Mouse (Mus musculus) CH12.LX (cell line): ENCODE measurements at regions not wholly inside any gene's neighbourhood (a gene's known extent, or its start where the extent isn't known, plus 50 kb on each side); places are given as distances from the start of the nearest gene placed in this dataset.
"Not testable (repeated sequence)": the region's sequence is repeated elsewhere in the genome, so short reads cannot be mapped to it uniquely, and the experiment has no call there.

Experiments used
- CHD2 ChIP-seq: IDR thresholded peaks from 2 replicates; pipeline ENCODE4 v1.6.1; 2011; ENCODE audit warnings: low read length, improper control_type of control experiment
- CTCF ChIP-seq, 2 experiments: IDR thresholded peaks in 1 of 2; conservative IDR thresholded peaks in 1 of 2; 2 replicates each; pipeline ENCODE4 v1.5.1; 2011 to 2012; ENCODE audit warnings: low read depth in 2 of 2, low read length in 2 of 2, improper control_type of control experiment in 1 of 2, inconsistent platforms in 1 of 2, mild to moderate bottlenecking in 1 of 2, moderate library complexity in 1 of 2
- EP300 ChIP-seq: IDR thresholded peaks from 2 replicates; pipeline ENCODE4 v1.6.1; 2011; ENCODE audit warnings: low read length, improper control_type of control experiment
- GABPA ChIP-seq: IDR thresholded peaks from 2 replicates; pipeline ENCODE4 v1.6.1; 2012; ENCODE audit warnings: low read depth, low read length, improper control_type of control experiment, inconsistent platforms; ENCODE audit not compliant: insufficient replicate concordance
- HCFC1 ChIP-seq: IDR thresholded peaks from 2 replicates; pipeline ENCODE4 v1.6.1; 2012; ENCODE audit warnings: low read depth, mild to moderate bottlenecking, inconsistent platforms, low read length, improper control_type of control experiment
- MEF2A ChIP-seq: IDR thresholded peaks from 2 replicates; pipeline ENCODE4 v1.6.1; 2014; ENCODE audit warnings: low read depth, mild to moderate bottlenecking, inconsistent platforms, low read length, improper control_type of control experiment, borderline replicate concordance
- MXI1 ChIP-seq: IDR thresholded peaks from 2 replicates; pipeline ENCODE4 v1.6.1; 2011; ENCODE audit warnings: mild to moderate bottlenecking, low read depth, low read length, improper control_type of control experiment
- NELFE ChIP-seq: IDR thresholded peaks from 2 replicates; pipeline ENCODE4 v1.6.1; 2011; ENCODE audit warnings: low read depth, low read length, improper control_type of control experiment
- POLR2A ChIP-seq: IDR thresholded peaks from 2 replicates; pipeline ENCODE4 v1.6.1; 2011; ENCODE audit warnings: low read depth, mild to moderate bottlenecking, improper control_type of control experiment, low read length
- RCOR1 ChIP-seq: conservative IDR thresholded peaks from 2 replicates; pipeline ENCODE4 v1.6.1; 2012; ENCODE audit warnings: low read depth, mild to moderate bottlenecking, inconsistent platforms, low read length, improper control_type of control experiment
- UBTF ChIP-seq: IDR thresholded peaks from 2 replicates; pipeline ENCODE4 v1.6.1; 2012; ENCODE audit warnings: low read depth, mild to moderate bottlenecking, inconsistent platforms, low read length, improper control_type of control experiment, moderate library complexity
- USF1 ChIP-seq: IDR thresholded peaks from 2 replicates; pipeline ENCODE4 v1.6.1; 2014; ENCODE audit warnings: low read depth, mild to moderate bottlenecking, inconsistent platforms, low read length, improper control_type of control experiment
- ZC3H11A ChIP-seq: IDR thresholded peaks from 2 replicates; pipeline ENCODE4 v1.6.1; 2012; ENCODE audit warnings: low read depth, mild to moderate bottlenecking, inconsistent platforms, low read length, improper control_type of control experiment
- ZNF384 ChIP-seq: IDR thresholded peaks from 2 replicates; pipeline ENCODE4 v1.6.1; 2012; ENCODE audit warnings: low read depth, low read length, improper control_type of control experiment, inconsistent platforms

GRCm38 (mm10) chr10:48322558-48322957 is 1466.0 kb downstream of the Grik2 start:
- not testable (repeated sequence) for TF ChIP-seq POLR2A; MXI1; ZNF384; ZC3H11A; MEF2A; CTCF (conservative IDR thresholded peaks at IDR 0.05 in 1 of 2, IDR thresholded peaks at IDR 0.05 in 1 of 2; ENCODE audit: low read depth in 2 of 2, low read length in 2 of 2); HCFC1; EP300; NELFE; GABPA; CHD2; RCOR1; UBTF; USF1
